Mouse (Mus musculus) forebrain, embryonic 13.5 days (tissue): ENCODE results near the gene Abcd4. TPM values are rescaled to one million over a fixed set of nuclear protein-coding genes. Genes with fewer than 3 reads are reported as not detected.

Experiments used
- ATAC-seq: fragments of 200-750 bp; cut with Nextera tagmentation; 2 replicates; pipeline ENCODE4 v1.8.0; 2017
- H3K27ac ChIP-seq: fragments of 300-500 bp; sonication (generic); 2 replicates; pipeline ENCODE4 v1.5.1; 2015; ENCODE audit warnings: inconsistent platforms, mild to moderate bottlenecking, moderate library complexity
- H3K27me3 ChIP-seq: fragments of 300-500 bp; sonication (generic); 2 replicates; pipeline ENCODE4 v1.6.1; 2015; ENCODE audit warnings: mild to moderate bottlenecking, inconsistent platforms
- H3K36me3 ChIP-seq: fragments of 300-500 bp; sonication (generic); 2 replicates; pipeline ENCODE4 v1.6.1; 2015; ENCODE audit warnings: mild to moderate bottlenecking, inconsistent platforms; ENCODE audit not compliant: poor library complexity, severe bottlenecking
- H3K4me1 ChIP-seq: fragments of 300-500 bp; sonication (generic); 2 replicates; pipeline ENCODE4 v1.6.1; 2015; ENCODE audit warnings: inconsistent platforms
- H3K4me2 ChIP-seq: fragments of 300-500 bp; sonication (generic); 2 replicates; pipeline ENCODE4 v1.6.1; 2015; ENCODE audit warnings: inconsistent platforms, mild to moderate bottlenecking, moderate library complexity
- H3K4me3 ChIP-seq: fragments of 300-500 bp; sonication (generic); 2 replicates; pipeline ENCODE4 v1.5.1; 2015; ENCODE audit warnings: mild to moderate bottlenecking, inconsistent platforms
- H3K9ac ChIP-seq: fragments of 300-500 bp; sonication (generic); 2 replicates; pipeline ENCODE4 v1.6.1; 2015; ENCODE audit warnings: mild to moderate bottlenecking, inconsistent platforms
- H3K9me3 ChIP-seq: fragments of 300-500 bp; sonication (generic); replicated peaks from 2 replicates; pipeline ENCODE4 v1.6.1; 2016; ENCODE audit warnings: inconsistent platforms
- WGBS: fragments of 180-500 bp; shearing (Covaris S2); methylation state at CpG from one replicate; pipeline ENCODE4 v1.1.7; 2015; 5-methylcytosine and 5-hydroxymethylcytosine counted together
- polyA plus RNA-seq: library from polyadenylated mRNA; unstranded; fragments of >200 nt; fragmentation: Nextera tagmentation; extraction: Ambion mirVana; gene quantifications from 2 replicates; pipeline ENCODE4 v1.2.1, GENCODE M21; 2015

Gene Abcd4
- polyA plus RNA-seq, 1 experiment from 2014 or later = 14.7 TPM

GRCm38 (mm10) chr12:84571466-84572340 is 45.5 kb downstream of the Abcd4 start:
- whole genome bisulfite sequencing = 1% methylated on average over 40 of the region's 43 CpGs
- H3K27ac ChIP-seq = no peak overlapping the region
- H3K4me3 ChIP-seq = peak overlapping the region; percentile 13; the same call in 1 of the 2 replicates
- no peaks in the 10 kb centered on the region for H3K36me3 ChIP-seq
- peak overlapping the region; percentile 24; the same call in 1 of the 2 replicates for H3K4me2 ChIP-seq
- ATAC-seq = no peak
- H3K27me3 ChIP-seq = peaks cover 95% of the 10 kb centered on the region
- peaks cover 27% of the 10 kb centered on the region for H3K4me1 ChIP-seq
- H3K9ac ChIP-seq = no peak overlapping the region
- no peaks in the 10 kb centered on the region for H3K9me3 ChIP-seq

- Histone ChIP-seq H3K9ac (no peak overlapping the region), H3K4me2 (peak overlapping the region; percentile 24; the same call in 1 of the 2 replicates)
- 4% methylated on average over 34 of the region's 34 CpGs for WGBS
These were observed 46.4 kb downstream of the Abcd4 start for GRCm38 (mm10) chr12:84570694-84571415.

GRCm38 (mm10) chr12:84569976-84570693 is 47.1 kb downstream of the Abcd4 start:
- Histone ChIP-seq H3K36me3 (no peaks in the 10 kb centered on the region), H3K9ac (no peak overlapping the region), H3K27me3 (peaks cover 92% of the 10 kb centered on the region), H3K4me3 (peak overlapping the region; percentile 20), H3K9me3 (no peaks in the 10 kb centered on the region), H3K4me1 (peaks cover 27% of the 10 kb centered on the region), H3K4me2 (peak overlapping the region; percentile 39), H3K27ac (no peak overlapping the region)
- WGBS = under 1% methylated on average over 38 of the region's 40 CpGs
- ATAC-seq = no peak

More at GRCm38 (mm10) chr12:84570694-84571415, 46.4 kb downstream of the Abcd4 start:
- peaks cover 97% of the 10 kb centered on the region for H3K27me3 ChIP-seq
- no peak overlapping the region for H3K27ac ChIP-seq
- no peak for ATAC-seq
- no peaks in the 10 kb centered on the region for H3K36me3 ChIP-seq
- H3K4me1 ChIP-seq = peaks cover 27% of the 10 kb centered on the region
- H3K4me3 ChIP-seq = peak overlapping the region; percentile 13; the same call in 1 of the 2 replicates
- H3K9me3 ChIP-seq = no peaks in the 10 kb centered on the region

- ATAC-seq = no peak
- H3K4me3 ChIP-seq = peak within 1 kb of the TSS; percentile 20
- 2% methylated on average over 25 of the region's 25 CpGs for WGBS
These were observed 47.8 kb downstream of the Abcd4 start, which contains the start of gene Vsx2 for GRCm38 (mm10) chr12:84569336-84569970. Gene Vsx2 (plus strand): TSS chr12:84569762.

GRCm38 (mm10) chr12:84567576-84567975 is 49.6 kb downstream of the Abcd4 start:
- peaks cover 27% of the 10 kb centered on the region for H3K4me1 ChIP-seq
- H3K36me3 ChIP-seq = no peaks in the 10 kb centered on the region
- 88% methylated on average over 6 of the region's 6 CpGs for WGBS
- no peak overlapping the region for H3K4me3 ChIP-seq
- no peak for ATAC-seq
- no peaks in the 10 kb centered on the region for H3K9me3 ChIP-seq
- H3K4me2 ChIP-seq = no peak overlapping the region
- H3K27ac ChIP-seq = no peak overlapping the region
- no peak overlapping the region for H3K9ac ChIP-seq
- peaks cover 67% of the 10 kb centered on the region for H3K27me3 ChIP-seq

More at GRCm38 (mm10) chr12:84569336-84569970, 47.8 kb downstream of the Abcd4 start, which contains the start of gene Vsx2:
- Histone ChIP-seq H3K9me3 (no peaks in the 10 kb centered on the region), H3K4me1 (peaks cover 27% of the 10 kb centered on the region), H3K27me3 (peaks cover 85% of the 10 kb centered on the region), H3K9ac (no peak within 1 kb of the TSS), H3K4me2 (peak within 1 kb of the TSS; percentile 39), H3K27ac (no peak within 1 kb of the TSS), H3K36me3 (no peaks in the 10 kb centered on the region)

GRCm38 (mm10) chr12:84562558-84562957 is 54.7 kb downstream of the Abcd4 start:
- peaks cover 16% of the 10 kb centered on the region for H3K27me3 ChIP-seq
- WGBS = 55% methylated on average over 4 of the region's 4 CpGs
- no peak overlapping the region for H3K4me3 ChIP-seq
- H3K36me3 ChIP-seq = no peaks in the 10 kb centered on the region
- no peaks in the 10 kb centered on the region for H3K4me1 ChIP-seq
- no peak overlapping the region for H3K9ac ChIP-seq
- H3K27ac ChIP-seq = no peak overlapping the region
- ATAC-seq = no peak
- H3K9me3 ChIP-seq = no peaks in the 10 kb centered on the region
- H3K4me2 ChIP-seq = no peak overlapping the region

GRCm38 (mm10) chr12:84555218-84555617 is 62.0 kb downstream of the Abcd4 start:
- H3K4me3 ChIP-seq = no peak overlapping the region
- H3K27me3 ChIP-seq = no peaks in the 10 kb centered on the region
- WGBS = 62% methylated on average over 8 of the region's 8 CpGs
- no peaks in the 10 kb centered on the region for H3K4me1 ChIP-seq
- H3K36me3 ChIP-seq = no peaks in the 10 kb centered on the region
- H3K9me3 ChIP-seq = no peaks in the 10 kb centered on the region
- no peak overlapping the region for H3K4me2 ChIP-seq
- no peak overlapping the region for H3K9ac ChIP-seq
- ATAC-seq = no peak
- no peak overlapping the region for H3K27ac ChIP-seq

Other genes with a start within 250 kb of the Abcd4 start
- 8.8 and 9.9 TPM in 2 replicates for gene Entpd5, start 208.4 kb downstream of the Abcd4 start, polyA plus RNA-seq
- gene Bbof1, start 208.3 kb downstream of the Abcd4 start, polyA plus RNA-seq = 2.4 and 2.6 TPM in 2 replicates
- gene Rnf113a2, start 200.2 kb downstream of the Abcd4 start, polyA plus RNA-seq = 29.3 and 29.9 TPM in 2 replicates
- gene Aldh6a1, start 166.4 kb downstream of the Abcd4 start, polyA plus RNA-seq = 26.2 and 26.9 TPM in 2 replicates
- 42.5 and 46.2 TPM in 2 replicates for gene Lin52, start 166.0 kb downstream of the Abcd4 start, polyA plus RNA-seq
- gene Vsx2, start 47.7 kb downstream of the Abcd4 start, polyA plus RNA-seq = not detected in 2 replicates
- gene Vrtn, start 23.6 kb upstream of the Abcd4 start, polyA plus RNA-seq = not detected in 2 replicates
- gene Syndig1l, start 81.4 kb upstream of the Abcd4 start, polyA plus RNA-seq = 0.72 and 1.4 TPM in 2 replicates
- 85.8 and 89.8 TPM in 2 replicates for gene Npc2, start 155.7 kb upstream of the Abcd4 start, polyA plus RNA-seq
- gene Isca2, start 155.8 kb upstream of the Abcd4 start, polyA plus RNA-seq = 168 and 171 TPM in 2 replicates